Mouse (Mus musculus) bone marrow macrophage, adult 2 months (primary cell): ENCODE measurements around the gene Pip5k1b. TPM values are rescaled to one million over a fixed set of nuclear protein-coding genes. Genes with fewer than 3 reads are reported as not detected.

Experiments
- H3K27ac ChIP-seq: 2 replicates; pipeline ENCODE4 v1.5.1; 2012; ENCODE audit warnings: low read depth, low read length; ENCODE audit not compliant: insufficient read depth
- H3K4me1 ChIP-seq: 2 replicates; pipeline ENCODE4 v1.6.1; 2012; ENCODE audit warnings: low read length; ENCODE audit not compliant: control insufficient read depth, insufficient read depth
- H3K4me3 ChIP-seq: 2 replicates; pipeline ENCODE4 v1.5.1; 2012; ENCODE audit warnings: mild to moderate bottlenecking, low read length, moderate library complexity; ENCODE audit not compliant: insufficient read depth
- CTCF ChIP-seq: IDR thresholded peaks from 2 replicates; pipeline ENCODE4 v1.5.1; 2012; ENCODE audit warnings: low read depth, mild to moderate bottlenecking, low read length, moderate library complexity
- POLR2A ChIP-seq: IDR thresholded peaks from 2 replicates; pipeline ENCODE4 v1.6.1; 2012; ENCODE audit warnings: mild to moderate bottlenecking, low read depth, low read length, borderline replicate concordance
- polyA plus RNA-seq: library from polyadenylated mRNA; stranded (reverse); fragments of >200 nt; gene quantifications from 2 replicates; pipeline ENCODE4 v1.2.4, GENCODE M21; 2012; ENCODE audit not compliant: missing spikeins, insufficient read depth, insufficient read length

Gene Pip5k1b
- polyA plus RNA-seq, 1 experiment: not detected

GRCm38 (mm10) chr19:24428011-24428410 lies 127.7 kb downstream of the Pip5k1b start:
- H3K4me3 ChIP-seq: no peak overlapping the region
- TF ChIP-seq POLR2A: no peak
- no peak for TF ChIP-seq CTCF
- no peak overlapping the region for H3K27ac ChIP-seq
- peaks cover 10% of the 10 kb centered on the region; the same call in 1 of the 2 replicates for H3K4me1 ChIP-seq

GRCm38 (mm10) chr19:24427258-24427657 lies 128.4 kb downstream of the Pip5k1b start:
- Histone ChIP-seq H3K4me3 (no peak overlapping the region), H3K27ac (no peak overlapping the region), H3K4me1 (peaks cover 5% of the 10 kb centered on the region; the same call in 1 of the 2 replicates)
- no peak for TF ChIP-seq POLR2A
- TF ChIP-seq CTCF: no peak

DNA sequence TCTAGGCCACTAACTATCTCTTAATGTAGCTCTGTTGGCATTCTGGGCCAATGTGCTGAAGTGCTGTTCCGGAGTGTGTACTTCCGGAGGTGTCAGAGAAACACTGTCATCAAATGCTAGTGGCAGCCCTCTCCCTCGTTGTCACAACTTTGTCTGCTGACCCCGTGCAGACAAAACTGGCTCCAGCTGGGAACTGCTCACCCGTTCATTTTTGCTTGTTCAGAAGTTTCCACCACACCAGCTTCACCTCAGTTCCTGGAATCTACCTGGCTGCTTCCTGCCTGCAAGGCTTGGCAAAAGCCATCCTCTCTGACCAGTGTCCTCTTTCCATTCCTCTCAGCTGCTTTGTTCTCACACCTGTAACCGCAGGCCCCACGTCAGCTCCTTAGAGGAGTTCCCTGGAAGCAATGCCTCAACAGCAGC lies 128.9 kb downstream of the Pip5k1b start:
- TF ChIP-seq CTCF (no peak), POLR2A (no peak)

GRCm38 (mm10) chr19:24418030-24418429 lies 137.6 kb downstream of the Pip5k1b start:
- TF ChIP-seq POLR2A: no peak
- TF ChIP-seq CTCF: no peak
- Histone ChIP-seq H3K27ac (peak overlapping the region; percentile 29), H3K4me3 (no peak overlapping the region), H3K4me1 (peaks cover 24% of the 10 kb centered on the region)

More for the DNA sequence above, 128.9 kb downstream of the Pip5k1b start:
- Histone ChIP-seq H3K4me1 (peaks cover 1% of the 10 kb centered on the region; the same call in 1 of the 2 replicates), H3K27ac (no peak overlapping the region), H3K4me3 (no peak overlapping the region)

DNA sequence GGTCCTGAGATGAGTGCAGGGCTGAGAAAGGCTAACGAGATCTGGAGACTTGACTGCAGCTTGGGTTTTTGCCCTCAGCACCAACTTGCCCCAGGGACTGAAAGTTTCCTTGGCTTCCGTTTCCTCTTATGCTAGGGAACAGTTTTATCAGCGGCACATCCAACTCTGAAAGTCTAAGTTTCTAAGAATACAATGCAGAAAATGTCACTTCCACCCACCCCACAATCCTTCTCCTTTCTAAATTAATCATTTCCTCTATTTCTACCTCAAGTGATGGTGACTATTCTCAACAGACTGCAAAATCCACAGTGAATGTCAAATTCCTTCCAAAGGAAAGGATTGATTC lies 138.0 kb downstream of the Pip5k1b start:
- Histone ChIP-seq H3K27ac (peak overlapping the region; percentile 80), H3K4me1 (peaks cover 24% of the 10 kb centered on the region), H3K4me3 (0 out of 2 replicates have a peak overlapping the region, but pooled peaks have one; percentile 13)
- TF ChIP-seq POLR2A: no peak
- no peak for TF ChIP-seq CTCF

DNA sequence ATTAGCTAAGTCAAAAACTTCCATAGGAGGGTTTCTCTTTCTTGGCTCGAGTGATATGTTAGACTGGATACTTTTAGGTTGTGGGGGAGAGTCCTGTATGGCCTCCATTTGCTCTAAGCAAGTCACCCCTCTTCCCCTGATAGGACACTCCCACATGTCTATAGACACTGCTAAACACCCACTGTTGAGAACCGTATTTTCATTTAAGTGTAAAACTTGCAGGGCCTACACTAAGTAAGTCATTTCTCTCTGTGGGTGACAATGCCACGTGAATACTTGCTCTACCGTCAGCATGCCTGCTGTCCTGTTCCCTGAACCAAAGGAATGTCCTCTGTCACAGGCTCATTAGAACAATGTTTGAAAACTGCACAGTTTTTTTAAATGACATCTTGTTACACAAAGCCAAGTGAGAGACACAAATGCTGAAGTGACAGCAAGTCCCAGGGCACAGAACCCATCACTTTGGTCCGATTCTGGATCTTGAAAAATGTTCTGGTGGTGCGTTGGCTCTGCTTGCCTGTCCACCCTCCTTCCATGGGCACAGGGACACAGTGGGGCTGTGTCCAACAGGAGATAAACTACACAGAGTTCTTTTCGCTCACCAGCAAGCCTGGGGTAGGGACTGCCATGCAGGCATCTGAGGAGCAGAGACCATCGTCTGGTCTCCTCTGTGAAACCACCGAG lies 138.6 kb downstream of the Pip5k1b start:
- TF ChIP-seq CTCF: no peak
- TF ChIP-seq POLR2A: no peak
- H3K27ac ChIP-seq: peak overlapping the region; percentile 80
- H3K4me3 ChIP-seq: 0 out of 2 replicates have a peak overlapping the region, but pooled peaks have one; percentile 13
- peaks cover 24% of the 10 kb centered on the region for H3K4me1 ChIP-seq

DNA sequence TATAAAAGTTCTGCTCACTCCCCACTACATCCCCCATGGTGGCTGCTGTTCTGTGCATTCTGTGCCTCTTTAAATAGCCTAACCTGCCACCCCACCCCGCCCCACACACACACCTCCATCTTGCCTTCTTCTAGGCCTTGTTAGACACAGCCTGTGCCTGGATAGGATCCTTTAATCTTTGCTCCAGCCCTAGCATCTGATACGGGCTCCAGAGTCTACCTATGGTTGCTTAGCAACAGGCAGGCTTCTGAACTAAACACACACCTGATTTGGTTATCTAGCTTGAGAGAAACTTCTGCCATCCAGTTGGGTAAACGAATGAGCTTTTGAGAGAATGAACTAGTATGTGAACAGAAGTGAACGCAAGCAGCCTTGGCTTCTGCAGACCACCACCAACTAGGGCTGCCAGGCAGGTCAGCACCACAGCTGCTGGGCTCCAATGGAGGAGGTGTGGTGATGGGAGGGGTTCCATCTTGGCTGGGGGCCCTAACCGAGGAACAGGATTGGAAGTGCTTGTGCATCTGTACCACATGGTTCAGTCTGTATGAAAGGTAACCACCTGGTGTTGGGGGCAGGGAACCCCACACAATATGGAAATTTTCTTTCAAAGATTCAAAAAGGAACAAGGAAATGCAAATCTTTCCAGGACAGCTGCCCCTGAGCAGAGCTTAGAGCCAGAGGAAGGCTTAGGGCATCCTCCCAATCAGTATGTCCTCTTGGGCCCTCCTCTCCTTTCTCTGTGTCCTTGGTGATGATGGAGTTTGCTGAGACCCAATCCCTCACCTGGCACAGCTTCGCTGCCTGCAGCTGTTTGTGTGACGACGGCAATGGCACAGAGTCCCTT lies 139.7 kb downstream of the Pip5k1b start:
- no peak for TF ChIP-seq POLR2A
- TF ChIP-seq CTCF: no peak
- no peak overlapping the region for H3K27ac ChIP-seq
- H3K4me1 ChIP-seq: peaks cover 24% of the 10 kb centered on the region
- H3K4me3 ChIP-seq: no peak overlapping the region

- H3K4me1 ChIP-seq: no peaks in the 10 kb centered on the region
- no peak for TF ChIP-seq POLR2A
- no peak for TF ChIP-seq CTCF
- H3K27ac ChIP-seq: no peak overlapping the region
- H3K4me3 ChIP-seq: no peak overlapping the region
Measured at GRCm38 (mm10) chr19:24408863-24409564, 146.7 kb downstream of the Pip5k1b start.

GRCm38 (mm10) chr19:24404716-24405115 lies 151.0 kb downstream of the Pip5k1b start:
- Histone ChIP-seq H3K27ac (no peak overlapping the region), H3K4me3 (no peak overlapping the region), H3K4me1 (no peaks in the 10 kb centered on the region)
- TF ChIP-seq POLR2A: no peak
- no peak for TF ChIP-seq CTCF

- Histone ChIP-seq H3K4me1 (no peaks in the 10 kb centered on the region), H3K4me3 (no peak overlapping the region), H3K27ac (no peak overlapping the region)
- TF ChIP-seq POLR2A: no peak
- TF ChIP-seq CTCF: no peak
Measured at GRCm38 (mm10) chr19:24403245-24403644, 152.4 kb downstream of the Pip5k1b start.
